In the genomic region with DNA sequence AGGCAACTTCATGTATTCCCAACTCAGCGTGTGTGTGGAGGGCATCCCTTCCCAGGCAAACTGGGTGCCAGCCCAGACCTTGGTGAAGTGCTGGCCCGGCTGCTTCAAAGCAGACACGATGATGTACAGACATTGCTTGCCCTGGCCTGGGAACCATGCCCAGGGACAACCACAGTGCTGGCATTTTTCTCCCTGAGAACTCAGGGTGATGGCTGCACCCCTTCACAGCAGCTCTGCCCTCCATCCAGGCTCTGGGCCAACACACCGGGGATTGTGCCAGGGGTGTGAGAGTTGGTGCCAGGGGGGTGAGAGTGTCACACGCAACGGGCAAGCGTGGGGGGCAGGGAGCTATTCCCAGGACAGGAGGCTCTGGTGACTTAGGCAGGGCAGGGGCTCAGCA, we compare ENCODE assay signal across 9 mouse cellular contexts. TPM values are rescaled to one million over a fixed set of nuclear protein-coding genes. Genes with fewer than 3 reads are reported as not detected.
DNase-seq lines count a peak whose midpoint lies in the region; ATAC-seq and TF ChIP-seq lines count a peak whose summit lies in the region.
"Had no signal": no experiment of that assay in that cellular context is flagged by ENCODE, and none has a peak within 500 bp of the region (broad histone marks: within the 10 kb centered on the region; RNA-seq: fewer than 3 reads in every experiment).

No protein-coding gene starts in this region.

- no peaks in the 10 kb centered on the region for H3K36me3 ChIP-seq in hindbrain, embryonic 14.5 days (replicated peaks; ENCODE audit: control insufficient read depth, insufficient read depth)
- H3K36me3 ChIP-seq in hindbrain, embryonic 10.5 days, result 0 out of 2 replicates have a peak, but pooled peaks cover 3% of the 10 kb centered on the region
- H3K36me3 ChIP-seq in hindbrain, postnatal 0 days (ENCODE audit: insufficient read depth, low read length), result no peaks in the 10 kb centered on the region
- H3K36me3 ChIP-seq: midbrain, embryonic 12.5 days had no signal

- H3K27me3 ChIP-seq in hindbrain, embryonic 14.5 days (ENCODE audit: control insufficient read depth, insufficient read depth, low read length), result no peaks in the 10 kb centered on the region
- H3K27me3 ChIP-seq in hindbrain, embryonic 10.5 days (ENCODE audit: insufficient read depth, poor library complexity, severe bottlenecking), result no peaks in the 10 kb centered on the region; the same call in 1 of the 2 replicates
- H3K27me3 ChIP-seq in hindbrain, postnatal 0 days (ENCODE audit: insufficient read depth, low read length), result no peaks in the 10 kb centered on the region
- H3K27me3 ChIP-seq: midbrain, embryonic 12.5 days had no signal

- H3K27ac ChIP-seq in hindbrain, embryonic 14.5 days, result no peak overlapping the region
- no peak overlapping the region for H3K27ac ChIP-seq in hindbrain, embryonic 10.5 days
- H3K27ac ChIP-seq in hindbrain, postnatal 0 days, result peak overlapping the region; percentile 58; the same call in 1 of the 2 replicates
- H3K27ac ChIP-seq: midbrain, embryonic 12.5 days had no signal

- H3K4me2 ChIP-seq in hindbrain, embryonic 14.5 days (replicated peaks), result no peak overlapping the region
- H3K4me2 ChIP-seq in hindbrain, postnatal 0 days (ENCODE audit: low read depth, low read length), result no peak overlapping the region
- H3K4me2 ChIP-seq: midbrain, embryonic 12.5 days had no signal

- peak; percentile 66 for DNase-seq in hindbrain, embryonic 14.5 days (ENCODE audit: low spot score)
- DNase-seq in hindbrain, embryonic 10.5 days (ENCODE audit: low spot score), result no peak
- peak; percentile 90 for DNase-seq in adrenal gland, adult 2 months
- peak; percentile 95 for DNase-seq in fibroblast of lung, adult 2 months (ENCODE audit: low read depth)
- DNase-seq in hindbrain, postnatal 0 days (ENCODE audit: low spot score), result peak; percentile 86
- DNase-seq in lung, postnatal 10 days, result peak; percentile 51

- 76% methylated on average over 7 of the region's 7 CpGs for WGBS in hindbrain, embryonic 14.5 days
- 84% methylated on average over 7 of the region's 7 CpGs for WGBS in hindbrain, embryonic 10.5 days
- WGBS in hindbrain, postnatal 0 days, result 29% methylated on average over 7 of the region's 7 CpGs

- H3K4me3 ChIP-seq in hindbrain, embryonic 14.5 days (replicated peaks; ENCODE audit: low read length), result no peak overlapping the region
- H3K4me3 ChIP-seq in hindbrain, embryonic 10.5 days, result no peak overlapping the region
- no peak overlapping the region for H3K4me3 ChIP-seq in hindbrain, postnatal 0 days (ENCODE audit: low read length)
- H3K4me3 ChIP-seq: midbrain, embryonic 12.5 days had no signal

- H3K9me3 ChIP-seq in hindbrain, embryonic 14.5 days (ENCODE audit: control insufficient read depth, low read length), result no peaks in the 10 kb centered on the region
- H3K9me3 ChIP-seq in hindbrain, embryonic 10.5 days, result no peaks in the 10 kb centered on the region
- no peaks in the 10 kb centered on the region for H3K9me3 ChIP-seq in hindbrain, postnatal 0 days (ENCODE audit: low read length)
- H3K9me3 ChIP-seq: midbrain, embryonic 12.5 days had no signal

- no peak overlapping the region for H3K9ac ChIP-seq in hindbrain, embryonic 14.5 days
- H3K9ac ChIP-seq in hindbrain, postnatal 0 days (replicated peaks; ENCODE audit: low read length), result no peak overlapping the region
- H3K9ac ChIP-seq: midbrain, embryonic 12.5 days had no signal

- no peak for TF ChIP-seq CTCF in hindbrain, postnatal 0 days (IDR thresholded peaks at IDR 0.05; ENCODE audit: low read depth)

- ATAC-seq in hindbrain, embryonic 14.5 days (ENCODE audit: low FRiP score), result peak; percentile 72; the same call in 1 of the 2 replicates
- ATAC-seq in hindbrain, postnatal 0 days, result peak; percentile 93
- ATAC-seq in monocyte, adult 5-6 weeks (replicated peaks; ENCODE audit: insufficient number of reproducible peaks, low FRiP score, low TSS enrichment, poor library complexity, severe bottlenecking), result no peak
- ATAC-seq in erythroid progenitor cell, adult 5-6 weeks (replicated peaks; ENCODE audit: low FRiP score, poor library complexity, severe bottlenecking), result no peak

- no peaks in the 10 kb centered on the region for H3K4me1 ChIP-seq in hindbrain, embryonic 14.5 days (replicated peaks; ENCODE audit: control insufficient read depth, insufficient read depth, low read length)
- 0 out of 2 replicates have a peak, but pooled peaks cover 14% of the 10 kb centered on the region for H3K4me1 ChIP-seq in hindbrain, embryonic 10.5 days (replicated peaks)
- no peaks in the 10 kb centered on the region for H3K4me1 ChIP-seq in hindbrain, postnatal 0 days (ENCODE audit: insufficient read depth, low read length)

RNA-seq across cellular contexts. Expression of a gene that starts 2.8 kb away (rescaled TPM):
- polyA plus RNA-seq in hindbrain, embryonic 14.5 days (2014; fragmentation: Nextera tagmentation; extraction: Ambion mirVana), result 12.4 and 15.4 TPM in 2 replicates
- 2.8 and 4.7 TPM in 2 replicates for polyA plus RNA-seq in hindbrain, embryonic 10.5 days (2016; fragmentation: Nextera tagmentation; extraction: Ambion mirVana)
- 10 to 100 TPM in 1 of 2 experiments, 1 to 10 TPM in 1; 7.2 to 27.6 TPM for total RNA-seq in adrenal gland, adult 2 months (2021)
- polyA plus RNA-seq in adrenal gland, adult 2 months (2012; rRNA removed), result 14.9 and 33.6 TPM in 2 replicates
- total RNA-seq in hindbrain, postnatal 0 days (2014; rRNA removed), result 12.3 and 26.5 TPM in 2 replicates
- polyA plus RNA-seq in hindbrain, postnatal 0 days (2015; fragmentation: Nextera tagmentation; extraction: Ambion mirVana), result 17.3 and 20.6 TPM in 2 replicates
- total RNA-seq in monocyte, adult 5-6 weeks (2017), result not detected in 3 replicates
- not detected in 2 replicates for total RNA-seq in erythroid progenitor cell, adult 5-6 weeks (2015; ENCODE audit: low replicate concordance)
- total RNA-seq in erythroid progenitor cell, adult 5-6 weeks (2017; ENCODE audit: low replicate concordance), result not detected in 2 replicates

RNA-seq across cellular contexts. Expression of a gene that starts 23.2 kb away (rescaled TPM):
- 4.4 and 10.0 TPM in 2 replicates for polyA plus RNA-seq in hindbrain, embryonic 14.5 days (2014; fragmentation: Nextera tagmentation; extraction: Ambion mirVana)
- polyA plus RNA-seq in hindbrain, embryonic 10.5 days (2016; fragmentation: Nextera tagmentation; extraction: Ambion mirVana), result 3.2 and 4.0 TPM in 2 replicates
- not detected for total RNA-seq in adrenal gland, adult 2 months (2021)
- polyA plus RNA-seq in adrenal gland, adult 2 months (2012; rRNA removed), result 3.4 and 10.8 TPM in 2 replicates
- 3.1 and 7.0 TPM in 2 replicates for total RNA-seq in hindbrain, postnatal 0 days (2014; rRNA removed)
- 10.2 and 10.9 TPM in 2 replicates for polyA plus RNA-seq in hindbrain, postnatal 0 days (2015; fragmentation: Nextera tagmentation; extraction: Ambion mirVana)
- not detected in 3 replicates for total RNA-seq in monocyte, adult 5-6 weeks (2017)
- total RNA-seq in erythroid progenitor cell, adult 5-6 weeks (2015; ENCODE audit: low replicate concordance), result not detected in 2 replicates
- total RNA-seq in erythroid progenitor cell, adult 5-6 weeks (2017; ENCODE audit: low replicate concordance), result not detected in 2 replicates

RNA-seq across cellular contexts. Expression of a gene that starts 23.4 kb away (rescaled TPM):
- polyA plus RNA-seq in hindbrain, embryonic 14.5 days (2014; fragmentation: Nextera tagmentation; extraction: Ambion mirVana), result 1,174 and 1,254 TPM in 2 replicates
- 921 and 1,059 TPM in 2 replicates for polyA plus RNA-seq in hindbrain, embryonic 10.5 days (2016; fragmentation: Nextera tagmentation; extraction: Ambion mirVana)
- total RNA-seq in adrenal gland, adult 2 months (2021), result 1,000 to 10,000 TPM; 1,249 to 1,840 TPM
- polyA plus RNA-seq in adrenal gland, adult 2 months (2012; rRNA removed), result 508 and 556 TPM in 2 replicates
- 545 and 609 TPM in 2 replicates for total RNA-seq in hindbrain, postnatal 0 days (2014; rRNA removed)
- 1,628 and 1,662 TPM in 2 replicates for polyA plus RNA-seq in hindbrain, postnatal 0 days (2015; fragmentation: Nextera tagmentation; extraction: Ambion mirVana)
- total RNA-seq in monocyte, adult 5-6 weeks (2017), result 315 to 382 TPM (median 356 TPM) in 3 replicates
- 389 and 392 TPM in 2 replicates for total RNA-seq in erythroid progenitor cell, adult 5-6 weeks (2015; ENCODE audit: low replicate concordance)
- total RNA-seq in erythroid progenitor cell, adult 5-6 weeks (2017; ENCODE audit: low replicate concordance), result 156 and 224 TPM in 2 replicates

RNA-seq across cellular contexts. Expression of a gene that starts 23.7 kb away (rescaled TPM):
- polyA plus RNA-seq in hindbrain, embryonic 14.5 days (2014; fragmentation: Nextera tagmentation; extraction: Ambion mirVana), result 113 and 138 TPM in 2 replicates
- 312 and 362 TPM in 2 replicates for polyA plus RNA-seq in hindbrain, embryonic 10.5 days (2016; fragmentation: Nextera tagmentation; extraction: Ambion mirVana)
- total RNA-seq in adrenal gland, adult 2 months (2021), result 100 to 1,000 TPM in 1 of 2 experiments, 10 to 100 TPM in 1; 73.1 to 136 TPM
- polyA plus RNA-seq in adrenal gland, adult 2 months (2012; rRNA removed), result 145 and 176 TPM in 2 replicates
- total RNA-seq in hindbrain, postnatal 0 days (2014; rRNA removed), result 55.3 and 87.9 TPM in 2 replicates
- polyA plus RNA-seq in hindbrain, postnatal 0 days (2015; fragmentation: Nextera tagmentation; extraction: Ambion mirVana), result 124 and 128 TPM in 2 replicates
- 12.1 to 40.3 TPM (median 26.7 TPM) in 3 replicates for total RNA-seq in monocyte, adult 5-6 weeks (2017)
- 34.4 and 49.0 TPM in 2 replicates for total RNA-seq in erythroid progenitor cell, adult 5-6 weeks (2015; ENCODE audit: low replicate concordance)
- 11.4 and 48.0 TPM in 2 replicates for total RNA-seq in erythroid progenitor cell, adult 5-6 weeks (2017; ENCODE audit: low replicate concordance)

RNA-seq across cellular contexts. Expression of a gene that starts 55.6 kb away (rescaled TPM):
- 17.5 and 18.2 TPM in 2 replicates for polyA plus RNA-seq in hindbrain, embryonic 14.5 days (2014; fragmentation: Nextera tagmentation; extraction: Ambion mirVana)
- 138 and 165 TPM in 2 replicates for polyA plus RNA-seq in hindbrain, embryonic 10.5 days (2016; fragmentation: Nextera tagmentation; extraction: Ambion mirVana)
- 1 to 10 TPM; 3.8 to 5.7 TPM for total RNA-seq in adrenal gland, adult 2 months (2021)
- polyA plus RNA-seq in adrenal gland, adult 2 months (2012; rRNA removed), result 7.8 and 8.7 TPM in 2 replicates
- 2.8 and 12.3 TPM in 2 replicates for total RNA-seq in hindbrain, postnatal 0 days (2014; rRNA removed)
- polyA plus RNA-seq in hindbrain, postnatal 0 days (2015; fragmentation: Nextera tagmentation; extraction: Ambion mirVana), result 17.2 and 20.6 TPM in 2 replicates
- total RNA-seq in monocyte, adult 5-6 weeks (2017), result 1.1 to 3.2 TPM (median 1.3 TPM) in 3 replicates
- 5.8 and 31.4 TPM in 2 replicates for total RNA-seq in erythroid progenitor cell, adult 5-6 weeks (2015; ENCODE audit: low replicate concordance)
- total RNA-seq in erythroid progenitor cell, adult 5-6 weeks (2017; ENCODE audit: low replicate concordance), result 11.9 and 21.3 TPM in 2 replicates

Comparison
In these comparisons a context has a peak if more than half of its experiments do, and no peak if none do; other contexts are left out.
1. ATAC-seq: peak in hindbrain, embryonic 14.5 days (single experiment) and hindbrain, postnatal 0 days (single experiment); none in monocyte, adult 5-6 weeks (single experiment) and erythroid progenitor cell, adult 5-6 weeks (single experiment).